Mouse (Mus musculus) olfactory bulb, adult 2 months (tissue): ENCODE data around the gene 4930503B20Rik.

Source experiments
- CTCF ChIP-seq: fragments of 200-500 bp; IDR thresholded peaks from 2 replicates; pipeline ENCODE4 v1.5.1; 2012; ENCODE audit warnings: low read depth, mild to moderate bottlenecking, low read length, moderate library complexity; ENCODE audit not compliant: insufficient read depth
- POLR2A ChIP-seq: fragments of 200-500 bp; IDR thresholded peaks from 2 replicates; pipeline ENCODE4 v1.6.1; 2012; ENCODE audit warnings: mild to moderate bottlenecking, low read depth, low read length, moderate library complexity; ENCODE audit not compliant: insufficient read depth

DNA sequence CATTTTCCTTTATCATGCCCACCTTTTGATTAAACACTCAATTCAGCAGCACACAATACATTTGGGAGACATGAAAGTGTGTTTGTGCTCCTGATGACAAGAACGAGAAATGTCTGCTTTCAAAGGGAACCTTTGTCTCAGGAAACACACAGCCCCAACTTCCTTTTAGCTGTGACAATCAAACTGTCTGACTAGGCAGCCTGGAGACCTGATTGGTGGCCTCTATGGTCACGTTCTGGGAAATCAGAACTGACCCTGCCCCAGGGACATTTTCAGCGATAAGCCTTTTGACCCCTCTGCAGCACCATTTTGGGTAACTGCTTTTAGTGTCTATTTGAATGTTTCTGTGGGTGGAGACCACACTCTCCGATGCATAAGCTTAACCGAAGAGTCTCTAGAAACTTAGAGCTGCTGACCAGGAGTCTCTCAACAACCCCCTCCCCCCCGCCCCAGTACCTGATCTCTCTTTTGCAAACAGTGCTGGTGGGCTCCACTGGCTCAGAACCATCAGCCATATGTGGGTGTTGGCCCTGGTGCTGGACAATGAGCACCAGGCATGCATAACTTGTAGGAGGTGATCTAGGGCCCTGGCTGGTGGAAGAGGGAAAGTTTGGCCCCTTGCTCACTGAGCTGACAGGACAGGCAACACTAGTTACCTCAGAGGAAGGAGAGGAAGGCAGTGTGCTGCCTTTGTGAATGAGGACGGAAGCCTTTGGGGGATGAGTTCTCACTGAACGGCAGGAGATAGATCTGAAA is 22.7 kb downstream of the 4930503B20Rik start:
- no peak for TF ChIP-seq CTCF
- TF ChIP-seq POLR2A: no peak
